Mouse (Mus musculus) CH12.LX (cell line): ENCODE results near the gene Nsg2. TPM values are rescaled to one million over a fixed set of nuclear protein-coding genes. Genes with fewer than 3 reads are reported as not detected.
A peak's percentile ranks its signal among the peaks of the same experiment; 100 is the strongest.
"Not testable (repeated sequence)": the region's sequence is repeated elsewhere in the genome, so short reads cannot be mapped to it uniquely, and the experiment has no call there.

ENCODE experiments used
- DNase-seq: peaks from one replicate; pipeline ENCODE4 v3.0.0-alpha.2; 2013; ENCODE audit errors: extremely low read depth
- H3K27ac ChIP-seq: 2 replicates; pipeline ENCODE4 v1.5.1; 2012; ENCODE audit warnings: low read depth, mild to moderate bottlenecking, control low read depth, moderate library complexity; ENCODE audit not compliant: insufficient read depth
- H3K27me3 ChIP-seq: replicated peaks from 2 replicates; pipeline ENCODE3; 2012; ENCODE audit warnings: inconsistent platforms
- H3K36me3 ChIP-seq, 2 experiments: replicated peaks in 1 of 2; 2 replicates each; pipeline versions ENCODE3 to v1.6.1; 2012; ENCODE audit warnings: inconsistent platforms in 1 of 2, low read length in 1 of 2, mild to moderate bottlenecking in 1 of 2, mixed read lengths in 1 of 2, moderate library complexity in 1 of 2; ENCODE audit not compliant: control insufficient read depth in 1 of 2, insufficient read depth in 1 of 2
- H3K4me1 ChIP-seq, 2 experiments: 2 replicates each; pipeline ENCODE4 v1.6.1; 2012; ENCODE audit warnings: inconsistent platforms in 1 of 2, moderate library complexity in 1 of 2; ENCODE audit not compliant: insufficient read depth in 2 of 2, control insufficient read depth in 1 of 2
- H3K4me2 ChIP-seq: 2 replicates; pipeline ENCODE4 v1.6.1; 2012; ENCODE audit warnings: low read depth, mild to moderate bottlenecking, control low read depth; ENCODE audit not compliant: poor library complexity, insufficient read depth, severe bottlenecking
- H3K4me3 ChIP-seq, 3 experiments: fragments of 150-350 bp in 1 of 3; sonication (generic) in 1 of 3; replicated peaks in 1 of 3; 2 replicates each; pipeline versions ENCODE3 to v1.5.1; 2011 to 2012; ENCODE audit warnings: low read depth in 2 of 3, low read length in 2 of 3, mild to moderate bottlenecking in 2 of 3, moderate library complexity in 2 of 3, control low read depth in 1 of 3, improper control_type of control experiment in 1 of 3, inconsistent platforms in 1 of 3, mixed read lengths in 1 of 3; ENCODE audit not compliant: poor library complexity in 1 of 3
- H3K79me2 ChIP-seq: replicated peaks from 2 replicates; pipeline ENCODE4 v1.6.1; 2012; ENCODE audit warnings: mild to moderate bottlenecking, moderate library complexity; ENCODE audit not compliant: control insufficient read depth, poor library complexity, insufficient read depth, severe bottlenecking; ENCODE audit errors: extremely low read depth
- H3K9ac ChIP-seq: 2 replicates; pipeline ENCODE4 v1.6.1; 2012; ENCODE audit warnings: low read depth, mild to moderate bottlenecking, control low read depth, moderate library complexity; ENCODE audit not compliant: insufficient read depth
- H3K9me3 ChIP-seq: replicated peaks from 2 replicates; pipeline ENCODE3; 2012; ENCODE audit warnings: low read length, inconsistent platforms, mixed read lengths
- BHLHE40 ChIP-seq: IDR thresholded peaks from 2 replicates; pipeline ENCODE4 v1.6.1; 2011; ENCODE audit warnings: mild to moderate bottlenecking, low read depth, low read length, improper control_type of control experiment
- CHD1 ChIP-seq: IDR thresholded peaks from 2 replicates; pipeline ENCODE4 v1.6.1; 2012; ENCODE audit warnings: low read depth, low read length, improper control_type of control experiment, inconsistent platforms
- CTCF ChIP-seq, 2 experiments: IDR thresholded peaks in 1 of 2; conservative IDR thresholded peaks in 1 of 2; 2 replicates each; pipeline ENCODE4 v1.5.1; 2011 to 2012; ENCODE audit warnings: low read depth in 2 of 2, low read length in 2 of 2, improper control_type of control experiment in 1 of 2, inconsistent platforms in 1 of 2, mild to moderate bottlenecking in 1 of 2, moderate library complexity in 1 of 2
- ELF1 ChIP-seq: IDR thresholded peaks from 2 replicates; pipeline ENCODE4 v1.6.1; 2014; ENCODE audit warnings: low read depth, mild to moderate bottlenecking, inconsistent platforms, low read length, improper control_type of control experiment
- EP300 ChIP-seq: IDR thresholded peaks from 2 replicates; pipeline ENCODE4 v1.6.1; 2011; ENCODE audit warnings: low read length, improper control_type of control experiment
- ETS1 ChIP-seq: conservative IDR thresholded peaks from 2 replicates; pipeline ENCODE4 v1.6.1; 2012; ENCODE audit warnings: low read depth, mild to moderate bottlenecking, inconsistent platforms, low read length, improper control_type of control experiment, moderate library complexity
- JUND ChIP-seq: conservative IDR thresholded peaks from 2 replicates; pipeline ENCODE4 v1.6.1; 2011; ENCODE audit warnings: low read depth, low read length, improper control_type of control experiment
- MAFK ChIP-seq: IDR thresholded peaks from 2 replicates; pipeline ENCODE4 v1.6.1; 2011; ENCODE audit warnings: low read length, improper control_type of control experiment; ENCODE audit not compliant: insufficient replicate concordance
- MAX ChIP-seq: IDR thresholded peaks from 2 replicates; pipeline ENCODE4 v1.6.1; 2011; ENCODE audit warnings: low read length, improper control_type of control experiment
- MEF2A ChIP-seq: IDR thresholded peaks from 2 replicates; pipeline ENCODE4 v1.6.1; 2014; ENCODE audit warnings: low read depth, mild to moderate bottlenecking, inconsistent platforms, low read length, improper control_type of control experiment, borderline replicate concordance
- MYC ChIP-seq: IDR thresholded peaks from 2 replicates; pipeline ENCODE4 v1.6.1; 2011; ENCODE audit warnings: low read depth, mild to moderate bottlenecking, improper control_type of control experiment, low read length
- NELFE ChIP-seq: IDR thresholded peaks from 2 replicates; pipeline ENCODE4 v1.6.1; 2011; ENCODE audit warnings: low read depth, low read length, improper control_type of control experiment
- RCOR1 ChIP-seq: conservative IDR thresholded peaks from 2 replicates; pipeline ENCODE4 v1.6.1; 2012; ENCODE audit warnings: low read depth, mild to moderate bottlenecking, inconsistent platforms, low read length, improper control_type of control experiment
- SIN3A ChIP-seq: IDR thresholded peaks from 2 replicates; pipeline ENCODE4 v1.6.1; 2012; ENCODE audit warnings: low read length, improper control_type of control experiment, inconsistent platforms
- TBP ChIP-seq: conservative IDR thresholded peaks from 2 replicates; pipeline ENCODE4 v1.6.1; 2011; ENCODE audit warnings: low read depth, low read length, improper control_type of control experiment
- USF1 ChIP-seq: IDR thresholded peaks from 2 replicates; pipeline ENCODE4 v1.6.1; 2014; ENCODE audit warnings: low read depth, mild to moderate bottlenecking, inconsistent platforms, low read length, improper control_type of control experiment
- USF2 ChIP-seq: conservative IDR thresholded peaks from 2 replicates; pipeline ENCODE4 v1.6.1; 2011; ENCODE audit warnings: low read depth, low read length, improper control_type of control experiment
- ZKSCAN1 ChIP-seq: IDR thresholded peaks from 2 replicates; pipeline ENCODE4 v1.6.1; 2012; ENCODE audit warnings: low read depth, inconsistent platforms, low read length, improper control_type of control experiment, borderline replicate concordance
- dilution Hi-C: fragments of 300-500 bp; cut with MboI; formaldehyde crosslinking; loops from 2 replicates; pipeline ENCODE4 v1.14.3; 2020; ENCODE audit warnings: low sequenced_read_pairs; ENCODE audit not compliant: extremely low pct_unique_long_range_greater_than_20kb, extremely low pct_ligation_motif_present
- in situ Hi-C: fragments of 300-500 bp; cut with MboI; formaldehyde crosslinking; loops from 3 replicates; pipeline ENCODE4 v1.14.3; 2019; ENCODE audit warnings: low sequenced_read_pairs, low pct_ligation_motif_present, low pct_unique_long_range_greater_than_20kb, mixed read lengths
- polyA plus RNA-seq: library from polyadenylated mRNA; unstranded; fragments of >175 nt; gene quantifications from 2 replicates; pipeline ENCODE4 v1.2.1, GENCODE M21; 2012; ENCODE audit warnings: low read depth; ENCODE audit not compliant: insufficient read length
- total RNA-seq, 2 experiments: library from RNA; depleted of rRNA; stranded (reverse); fragments of 300-350 nt in 1 of 2; fragments of >200 nt in 1 of 2; gene quantifications; 2 replicates each; pipeline ENCODE4 v1.2.3; 2012 to 2014

The Nsg2 gene
- total and polyA plus RNA-seq, 3 experiments, result 2.8 to 7.5 (median 7.4) TPM

DNA sequence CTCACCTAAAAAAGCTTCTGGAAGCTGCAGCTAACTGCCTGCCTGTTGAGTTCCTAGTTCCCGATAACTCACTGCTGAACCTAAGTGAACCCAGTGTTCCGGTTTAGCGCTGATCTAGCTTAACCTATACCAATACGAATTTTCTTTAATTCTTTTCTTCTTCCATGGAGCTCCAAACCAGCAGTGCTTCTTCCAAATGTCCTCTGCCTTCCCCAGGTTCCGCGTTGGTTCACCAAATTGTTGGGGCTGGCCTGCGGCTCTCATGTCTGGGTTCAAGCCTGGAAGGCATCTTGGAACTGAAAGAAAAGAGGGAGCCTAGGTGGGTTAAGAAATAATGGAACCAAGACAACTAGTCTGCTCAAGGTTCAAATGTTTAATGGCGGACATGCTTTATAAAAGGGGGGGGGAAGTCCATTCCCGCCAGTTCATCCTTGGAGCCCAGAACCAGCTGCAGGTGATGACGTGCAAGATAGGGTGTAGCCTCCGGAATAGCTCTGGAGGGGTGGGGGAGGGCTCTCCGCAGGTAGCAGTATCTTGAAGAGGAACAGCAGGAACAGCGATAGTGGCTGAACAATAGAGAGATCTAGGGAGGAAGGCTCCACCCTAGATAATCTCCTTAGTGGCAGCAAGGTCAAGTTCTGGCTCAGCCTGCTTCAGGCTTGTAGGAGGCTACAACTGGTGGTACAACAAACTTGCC, 17.9 kb upstream of the Nsg2 start:
- dilution Hi-C loops, H3K9ac ChIP-seq, H3K79me2 ChIP-seq, DNase-seq, H3K36me3 ChIP-seq, H3K27me3 ChIP-seq, H3K4me3 ChIP-seq, H3K9me3 ChIP-seq, H3K27ac ChIP-seq: not testable (repeated sequence)
- Histone ChIP-seq H3K4me2 (peak overlapping the region; percentile 77; the same call in 1 of the 2 replicates), H3K4me1 (peaks cover 0 to 41% of the 10 kb centered on the region in 2 experiments; a peak in 2 of 4 replicates)
- in situ Hi-C loops, result loop anchor here (25.0 kb wide), 1 partner anchor 330 kb away; the partner anchor contains the start of gene Hbq1a

DNA sequence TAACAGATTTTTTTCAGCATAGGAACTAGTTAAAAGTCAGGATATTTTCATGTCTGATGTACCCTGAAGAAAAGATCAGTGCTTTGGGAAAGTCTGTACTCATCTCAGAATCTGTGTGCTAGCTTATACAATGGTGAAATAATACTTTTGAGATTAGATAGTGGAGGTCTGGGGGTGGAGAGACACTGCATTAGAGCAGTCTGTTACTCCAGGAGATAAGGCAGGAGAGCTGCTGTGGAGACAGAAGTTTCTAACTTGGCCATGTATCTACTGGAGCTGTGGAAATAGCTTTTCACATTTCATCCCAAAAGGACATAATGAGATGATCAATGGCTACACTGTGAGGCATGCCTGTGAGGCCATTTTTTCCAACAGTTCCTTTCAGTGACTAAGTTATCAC, 17.0 kb upstream of the Nsg2 start:
- no peak overlapping the region for H3K4me2 ChIP-seq
- no peaks in the 10 kb centered on the region for H3K36me3 ChIP-seq
- H3K9ac ChIP-seq, result no peak overlapping the region
- TF ChIP-seq BHLHE40 (no peak), SIN3A (no peak), TBP (no peak), CTCF (conservative IDR thresholded peaks at IDR 0.05 in 1 of 2, IDR thresholded peaks at IDR 0.05 in 1 of 2; ENCODE audit: low read depth in 2 of 2, low read length in 2 of 2) (no peak), CHD1 (no peak), MEF2A (no peak), MAFK (no peak), ETS1 (no peak), ZKSCAN1 (no peak), JUND (no peak), RCOR1 (no peak), NELFE (no peak)
- no peak overlapping the region for H3K27ac ChIP-seq
- H3K4me1 ChIP-seq, result peaks cover 0 to 44% of the 10 kb centered on the region in 2 experiments; a peak in 2 of 4 replicates
- no peak overlapping the region for H3K4me3 ChIP-seq
- no peak for DNase-seq
- no peaks in the 10 kb centered on the region for H3K9me3 ChIP-seq
- H3K79me2 ChIP-seq, result no peaks in the 10 kb centered on the region
- dilution Hi-C loops, result no loop called here
- in situ Hi-C loops, result loop anchor here (25.0 kb wide), 1 partner anchor 329 kb away; the partner anchor contains the start of gene Hbq1a
- no peaks in the 10 kb centered on the region for H3K27me3 ChIP-seq

DNA sequence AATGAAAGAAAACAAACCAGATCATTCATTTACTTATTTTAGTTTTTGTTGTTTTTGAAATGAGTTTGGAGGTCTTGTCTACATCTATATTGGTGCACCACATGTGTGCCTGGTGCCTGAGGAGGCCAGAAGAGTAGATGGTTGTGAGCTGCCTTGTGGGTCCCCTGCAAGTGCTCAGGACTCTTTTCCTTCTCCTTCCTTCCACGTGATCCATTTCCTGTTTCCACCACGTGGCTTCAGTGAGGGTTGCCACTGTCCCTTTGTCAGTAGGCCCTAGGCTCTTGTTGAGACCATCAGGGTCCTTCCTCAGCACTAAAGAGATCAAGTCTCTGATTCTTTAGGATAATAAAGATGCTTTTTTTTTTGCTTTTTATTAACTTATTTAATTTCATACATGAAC, 15.5 kb upstream of the Nsg2 start:
- Histone ChIP-seq H3K27me3 (no peaks in the 10 kb centered on the region), H3K9me3 (no peaks in the 10 kb centered on the region), H3K4me2 (no peak overlapping the region), H3K4me3 (no peak overlapping the region), H3K36me3 (no peaks in the 10 kb centered on the region), H3K27ac (no peak overlapping the region), H3K4me1 (peaks cover 2 to 35% of the 10 kb centered on the region in 2 experiments; a peak in 2 of 4 replicates), H3K79me2 (no peaks in the 10 kb centered on the region), H3K9ac (no peak overlapping the region)
- in situ Hi-C loops (loop anchor here (25.0 kb wide), 1 partner anchor 328 kb away; the partner anchor contains the start of gene Hbq1a), dilution Hi-C loops (no loop called here)
- no peak for TF ChIP-seq CTCF (conservative IDR thresholded peaks at IDR 0.05 in 1 of 2, IDR thresholded peaks at IDR 0.05 in 1 of 2; ENCODE audit: low read depth in 2 of 2, low read length in 2 of 2)
- no peak for TF ChIP-seq ETS1
- TF ChIP-seq USF2, result peak; percentile 47; the same call in 1 of the 2 replicates
- 0 out of 2 replicates have a peak, but pooled peaks have one; percentile 15 for TF ChIP-seq ELF1
- peak; percentile 72; the same call in 1 of the 2 replicates for TF ChIP-seq MYC
- TF ChIP-seq USF1, result peak; percentile 54
- TF ChIP-seq MAX, result peak; percentile 84
- no peak for TF ChIP-seq EP300
- peak; percentile 19 for DNase-seq
